ENCODE assay signal across 21 mouse cellular contexts in the genomic region with DNA sequence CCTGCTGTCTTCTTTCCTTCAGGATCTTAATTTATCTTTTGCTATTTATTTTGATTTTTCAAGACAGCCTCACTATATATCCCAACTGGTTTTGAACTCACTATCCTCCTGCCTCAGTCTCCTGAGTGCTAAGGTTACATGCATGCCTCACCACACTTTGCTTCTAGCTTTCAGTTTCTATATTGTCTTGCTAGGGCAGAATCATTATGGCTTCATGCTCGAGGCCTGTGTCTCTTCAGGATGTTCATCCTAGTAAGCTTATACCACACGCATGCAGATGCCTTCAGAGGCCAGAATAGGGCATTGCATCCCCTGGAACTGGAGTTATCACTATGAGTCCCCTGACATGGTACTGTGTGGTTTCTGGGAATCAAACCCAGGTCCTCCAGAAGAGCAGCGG. TPM values are rescaled to one million over a fixed set of nuclear protein-coding genes. Genes with fewer than 3 reads are reported as not detected.
"Had no signal": no experiment of that assay in that cellular context is flagged by ENCODE, and none has a peak within 500 bp of the region (broad histone marks: within the 10 kb centered on the region; RNA-seq: fewer than 3 reads in every experiment).

No protein-coding gene starts in this region.

- H3K27ac ChIP-seq: kidney, embryonic 15.5 days; left cerebral cortex, adult 2 months; liver, embryonic 13.5 days; macrophage; neural tube, embryonic 12.5 days; neural tube, embryonic 15.5 days had no signal

- H3K4me3 ChIP-seq: kidney, embryonic 15.5 days; left cerebral cortex, adult 2 months; liver, embryonic 13.5 days; neural tube, embryonic 12.5 days; neural tube, embryonic 15.5 days had no signal

- DNase-seq: kidney, adult 8-10 months; kidney, postnatal 10 days; kidney, postnatal 36 days; layer of hippocampus, postnatal 36 days; liver, embryonic 13.5 days; lung, adult 2 months; midbrain, embryonic 14.5 days; retina, postnatal 1 day; right cerebral cortex, postnatal 25 days; thymus, adult 18-20 months; thymus, postnatal 36 days had no signal

- H3K27me3 ChIP-seq: kidney, embryonic 15.5 days; liver, embryonic 13.5 days; neural tube, embryonic 12.5 days; neural tube, embryonic 15.5 days had no signal

- H3K4me1 ChIP-seq: liver, embryonic 13.5 days; neural tube, embryonic 12.5 days; neural tube, embryonic 15.5 days had no signal

- H3K36me3 ChIP-seq: kidney, embryonic 15.5 days; liver, embryonic 13.5 days; neural tube, embryonic 12.5 days; neural tube, embryonic 15.5 days had no signal

RNA-seq across cellular contexts. Expression of gene Ccr6, which starts 19.1 kb away (rescaled TPM):
- total RNA-seq: layer of hippocampus, postnatal 36 days; left cerebral cortex, adult 2 months; left cerebral cortex, postnatal 10 days; liver, adult 2 months; midbrain, postnatal 0 days had no signal
- polyA plus RNA-seq: kidney, embryonic 15.5 days; limb, embryonic 11.5 days; limb, embryonic 14.5 days; macrophage; midbrain, embryonic 14.5 days; midbrain, postnatal 0 days; neural tube, embryonic 12.5 days; neural tube, embryonic 15.5 days had no signal
